Mouse (Mus musculus) thymus, adult 18-20 months (tissue): ENCODE data around the gene Ppp1r36.
"Not testable (repeated sequence)": the region's sequence is repeated elsewhere in the genome, so short reads cannot be mapped to it uniquely, and the experiment has no call there.

ENCODE experiments used
- DNase-seq, 2 experiments: peaks; one replicate each; pipeline ENCODE4 v3.0.0; 2022; ENCODE audit warnings: mixed read lengths in 2 of 2

Gene Ppp1r36

GRCm38 (mm10) chr12:76452203-76452602 lies 34.9 kb downstream of the Ppp1r36 start:
- DNase-seq, result no peak

- not testable (repeated sequence) for DNase-seq
Observed at GRCm38 (mm10) chr12:76458445-76458844, 41.1 kb downstream of the Ppp1r36 start.

GRCm38 (mm10) chr12:76459032-76459431 lies 41.7 kb downstream of the Ppp1r36 start:
- no peak for DNase-seq

- DNase-seq, result no peak
Observed at GRCm38 (mm10) chr12:76463391-76463790, 46.1 kb downstream of the Ppp1r36 start.

- no peak for DNase-seq
Observed at GRCm38 (mm10) chr12:76464651-76465252, 47.4 kb downstream of the Ppp1r36 start.

- no peak for DNase-seq
Observed at GRCm38 (mm10) chr12:76466651-76467050, 49.3 kb downstream of the Ppp1r36 start.

GRCm38 (mm10) chr12:76467256-76467655 lies 49.9 kb downstream of the Ppp1r36 start:
- DNase-seq, result no peak

- DNase-seq, result peak; percentile 7 to 15
Observed at GRCm38 (mm10) chr12:76472046-76472445, 54.7 kb downstream of the Ppp1r36 start.

- DNase-seq, result no peak
Observed at GRCm38 (mm10) chr12:76473562-76474245, 56.4 kb downstream of the Ppp1r36 start.

GRCm38 (mm10) chr12:76474246-76474583 lies 56.9 kb downstream of the Ppp1r36 start:
- no peak for DNase-seq

GRCm38 (mm10) chr12:76474802-76475201 lies 57.5 kb downstream of the Ppp1r36 start:
- DNase-seq, result no peak

GRCm38 (mm10) chr12:76476146-76476545 lies 58.8 kb downstream of the Ppp1r36 start:
- DNase-seq, result no peak

- no peak for DNase-seq
Observed at GRCm38 (mm10) chr12:76478309-76479023, 61.1 kb downstream of the Ppp1r36 start.

GRCm38 (mm10) chr12:76479174-76479573 lies 61.8 kb downstream of the Ppp1r36 start:
- DNase-seq, result no peak

GRCm38 (mm10) chr12:76479836-76480495 lies 62.6 kb downstream of the Ppp1r36 start:
- DNase-seq, result no peak

GRCm38 (mm10) chr12:76482446-76482845 lies 65.1 kb downstream of the Ppp1r36 start:
- no peak for DNase-seq

- DNase-seq, result no peak
Observed at GRCm38 (mm10) chr12:76482948-76483347, 65.6 kb downstream of the Ppp1r36 start.

- DNase-seq, result no peak
Observed at GRCm38 (mm10) chr12:76484881-76485280, 67.5 kb downstream of the Ppp1r36 start.

- no peak for DNase-seq
Observed at GRCm38 (mm10) chr12:76485381-76485780, 68.0 kb downstream of the Ppp1r36 start.

- DNase-seq, result no peak
Observed at GRCm38 (mm10) chr12:76486943-76487342, 69.6 kb downstream of the Ppp1r36 start.
